Mouse (Mus musculus) adrenal gland, postnatal 25 days (tissue): ENCODE data around the gene Thtpa. TPM values are rescaled to one million over a fixed set of nuclear protein-coding genes. Genes with fewer than 3 reads are reported as not detected.

Experiments used
- DNase-seq: peaks from one replicate; pipeline ENCODE4 v3.0.0; 2021; ENCODE audit warnings: mixed read lengths
- long read RNA-seq: library from polyadenylated mRNA; stranded (forward); transcript quantifications from one replicate; pipeline ENCODE4 v2.0.0, GENCODE M21; 2021
- total RNA-seq: library from RNA; stranded (reverse); gene quantifications from 2 replicates; pipeline ENCODE4 v1.2.3, GENCODE M21; 2021

Thtpa gene
- 16.2 and 21.6 TPM in 2 replicates for total RNA-seq
- long read RNA-seq, transcript Thtpa-201 (2 exons, 2,830 nt), result major isoform, 33 of 34 reads
- long read RNA-seq, partial matches to known transcripts, result 0 of 34 reads
- long read RNA-seq, other reads (novel, unspliced or antisense), result 1 of 34 reads

DNA sequence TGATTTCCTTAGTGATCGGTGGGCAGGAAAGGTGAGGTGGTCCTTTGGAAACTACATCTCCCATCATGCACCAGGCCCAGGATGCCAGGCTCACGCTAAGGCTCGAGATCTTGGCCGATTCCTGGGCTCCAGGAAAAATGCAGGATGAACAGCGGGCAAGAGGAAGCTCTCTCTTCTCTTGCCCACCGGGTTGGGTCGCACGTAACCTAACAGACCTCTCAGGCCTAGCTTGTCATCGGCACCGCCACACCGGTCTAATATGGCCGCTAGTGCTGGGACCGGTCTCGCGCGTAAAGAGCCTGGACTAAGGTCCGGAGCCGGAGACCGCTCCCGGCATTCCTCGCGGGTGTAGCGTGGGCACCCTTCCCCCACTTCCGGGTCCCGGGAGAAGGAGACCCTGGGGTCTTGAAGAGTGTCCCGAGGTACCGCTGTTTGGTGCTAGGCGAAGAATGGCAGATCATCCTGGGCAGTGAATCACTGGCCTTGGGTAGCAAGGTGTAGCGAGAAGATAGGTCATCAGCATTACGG, at the start of gene Thtpa:
Gene Thtpa (plus strand): TSS at position 81 of the 528 bp plus-strand sequence.
- DNase-seq, result peak; percentile 82

DNA sequence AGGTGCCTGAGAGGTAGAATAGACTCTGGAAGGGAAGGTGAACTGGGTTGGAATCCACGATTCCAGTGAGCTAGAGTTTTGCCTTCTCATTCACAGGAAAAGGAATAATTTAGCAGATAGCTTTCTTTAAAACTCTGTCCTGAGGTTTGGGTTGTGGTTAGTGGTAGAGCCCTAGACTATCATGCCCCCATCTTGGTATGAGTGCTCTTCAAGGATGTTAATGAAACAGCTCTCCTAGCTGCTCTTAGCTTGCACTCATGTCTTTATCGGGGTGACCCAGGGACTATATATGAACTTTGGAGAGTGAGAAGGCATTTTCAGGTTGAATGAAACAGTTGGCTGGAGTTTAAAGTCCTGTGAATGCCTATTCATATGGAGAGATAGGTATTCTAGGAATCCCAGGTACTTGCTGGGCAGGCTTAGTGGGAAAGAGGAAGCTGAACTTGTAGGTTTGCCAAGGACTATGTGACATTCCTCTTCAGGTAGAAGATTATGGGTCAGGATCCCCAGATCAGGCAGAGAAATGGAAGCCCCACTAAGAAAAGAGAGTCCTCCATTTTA, 46.5 kb upstream of the Thtpa start:
- no peak for DNase-seq

DNA sequence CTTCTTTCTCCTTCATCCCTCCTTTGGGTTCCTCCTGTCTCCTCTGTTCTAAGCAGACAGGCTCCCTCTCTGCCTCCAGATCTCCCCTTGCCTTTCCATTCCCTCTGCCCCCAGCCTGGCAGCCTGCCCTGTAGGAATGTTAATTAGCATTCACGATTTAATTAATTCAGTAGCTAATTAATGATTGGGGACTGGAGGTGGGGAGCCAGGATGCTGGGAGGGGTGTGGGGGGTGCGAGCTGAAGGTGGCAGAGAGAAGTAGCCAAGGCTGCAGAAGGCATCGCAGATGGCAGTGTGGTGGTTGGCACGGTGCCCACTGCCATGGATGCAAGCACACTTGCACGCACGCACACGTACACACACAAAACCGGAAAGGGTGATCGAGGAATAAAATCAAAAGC, 42.1 kb upstream of the Thtpa start:
- peak; percentile 49 for DNase-seq

DNA sequence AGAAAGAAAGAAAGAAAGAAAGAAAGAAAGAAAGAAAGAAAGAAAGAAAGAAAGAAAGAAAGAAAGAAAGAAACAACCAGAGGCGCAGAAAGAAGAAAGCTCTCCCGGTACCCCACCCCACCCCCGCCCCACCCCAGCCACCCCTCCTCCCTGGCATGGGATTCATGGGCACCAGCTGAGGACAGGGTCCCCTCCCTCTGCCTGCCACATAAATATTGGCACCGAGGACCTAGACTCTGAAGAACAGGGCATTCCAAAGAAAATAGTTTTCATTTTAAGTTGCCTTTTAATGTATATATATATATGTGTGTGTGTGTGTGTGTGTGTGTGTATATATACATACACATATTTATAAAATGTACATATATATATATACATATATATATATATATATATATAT, 41.5 kb upstream of the Thtpa start:
- no peak for DNase-seq

DNA sequence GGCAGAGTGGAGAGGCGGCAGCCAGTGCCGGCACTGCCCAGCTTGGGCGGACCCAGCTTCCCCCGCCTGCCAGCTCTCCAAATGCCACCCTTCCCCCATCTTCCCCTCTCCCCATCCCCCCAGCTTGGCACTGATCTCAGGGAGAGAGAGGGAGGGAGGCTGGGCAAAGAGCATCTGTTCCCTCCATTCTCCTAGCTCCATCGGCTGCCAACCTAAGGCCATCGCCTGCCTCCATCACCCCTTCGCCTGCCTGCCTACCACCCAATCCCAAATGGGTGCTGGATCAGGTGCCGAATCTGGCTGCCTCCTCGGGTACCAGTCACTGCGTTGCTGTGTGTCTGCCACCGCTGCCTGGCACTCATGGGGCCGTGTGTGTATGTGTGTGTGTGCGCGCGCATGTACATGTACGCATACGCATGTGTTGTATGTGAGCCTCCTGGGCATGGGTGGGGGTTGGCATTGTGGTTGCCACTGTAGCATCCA, 40.8 kb upstream of the Thtpa start:
- DNase-seq, result peak; percentile 28

DNA sequence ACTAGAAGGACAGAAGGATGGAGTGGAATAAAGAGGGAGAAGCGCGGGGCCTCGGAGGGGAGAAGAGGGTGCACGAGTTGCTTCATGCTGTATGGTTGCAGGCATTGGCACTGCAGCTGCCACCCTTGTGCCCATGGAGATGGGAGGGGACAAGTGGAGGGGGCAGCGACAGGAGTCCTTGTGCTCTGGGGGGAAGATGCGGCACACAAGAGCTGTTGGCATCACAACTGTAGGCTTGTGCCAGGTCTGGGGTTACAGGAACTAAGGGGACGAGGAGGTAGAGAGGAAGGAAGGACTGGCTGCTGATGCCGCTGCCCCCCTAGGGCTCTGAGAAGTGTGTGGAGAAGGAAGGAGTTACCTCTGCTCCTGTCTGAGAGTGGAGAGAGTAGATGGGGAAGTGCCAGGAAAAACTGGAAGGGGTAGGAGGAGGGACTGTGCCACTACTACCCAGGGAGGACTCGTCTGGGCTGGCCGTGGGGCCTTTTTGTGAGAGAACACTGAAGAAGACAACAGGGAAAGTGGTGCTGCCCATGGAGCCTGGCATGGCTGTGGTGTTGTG, 40.3 kb upstream of the Thtpa start:
- no peak for DNase-seq

DNA sequence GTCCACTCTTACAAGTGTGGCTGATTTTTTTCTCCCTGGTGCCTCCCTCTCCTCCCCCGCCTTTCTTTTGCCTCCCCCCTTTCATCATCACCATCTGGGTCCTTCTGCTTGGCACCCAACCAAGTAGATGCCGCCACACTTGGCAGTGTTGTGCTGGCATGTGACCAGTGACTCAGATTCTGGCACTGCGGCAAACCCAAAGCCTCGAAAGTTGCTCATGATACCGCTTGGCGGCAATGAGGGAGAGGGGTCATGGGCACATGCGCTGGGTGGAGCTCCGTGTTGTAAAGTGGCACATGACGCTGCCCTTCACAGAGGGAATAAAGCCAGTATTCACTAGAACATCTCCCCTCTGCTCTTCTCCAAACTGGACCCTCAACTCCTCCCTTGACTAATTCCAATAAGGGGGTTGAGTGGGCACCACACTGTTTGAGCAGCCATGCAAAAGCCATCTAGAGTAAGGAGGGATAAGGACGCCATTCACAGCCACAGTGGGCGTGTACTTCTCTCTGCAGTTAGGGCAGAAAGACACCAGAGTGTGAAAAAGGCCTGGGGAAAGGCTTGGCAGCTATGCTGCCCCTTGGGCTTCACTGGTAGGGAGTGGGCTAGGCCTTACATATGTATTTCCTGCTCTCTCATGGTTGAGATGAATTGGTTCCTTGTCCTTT, 39.3 kb upstream of the Thtpa start:
- peak; percentile 86 for DNase-seq

DNA sequence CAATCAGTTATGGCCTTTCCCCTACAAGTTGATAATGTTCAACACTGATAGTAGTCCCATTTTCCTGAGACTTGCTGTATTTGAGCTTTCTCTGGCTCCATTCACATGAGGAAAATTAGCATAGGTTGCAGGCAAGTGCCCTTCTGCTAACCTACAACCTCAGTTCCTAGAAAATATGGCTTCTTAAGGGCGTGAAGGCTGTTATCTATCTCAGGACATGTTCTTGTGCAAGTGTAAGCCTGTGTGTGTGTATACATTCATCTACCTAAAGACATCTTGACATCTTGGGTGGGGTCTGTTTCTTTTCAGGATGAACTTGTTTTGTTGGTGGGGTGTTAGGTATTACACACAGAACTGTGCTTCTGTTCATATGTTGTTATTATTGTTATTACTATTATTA, 35.6 kb upstream of the Thtpa start:
- no peak for DNase-seq

DNA sequence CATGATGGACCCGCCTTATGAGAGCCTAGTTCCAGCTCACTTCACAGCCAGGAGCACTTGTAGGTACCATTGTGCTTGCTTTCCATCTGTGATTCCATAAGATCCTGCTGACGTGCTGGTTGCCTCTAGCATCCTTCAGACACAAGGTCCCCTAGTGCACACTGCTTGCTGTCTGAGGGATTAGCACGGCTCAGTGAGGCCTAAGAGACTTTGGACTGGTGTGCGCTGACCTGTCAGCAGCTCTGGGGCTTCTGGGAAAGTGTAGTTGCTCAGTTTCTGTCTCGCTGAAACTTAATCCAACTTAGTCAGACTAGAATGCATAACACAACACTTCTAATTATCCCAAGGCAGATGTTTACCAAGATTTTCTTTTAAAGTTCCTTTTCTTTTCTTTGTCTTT, 34.7 kb upstream of the Thtpa start:
- no peak for DNase-seq

DNA sequence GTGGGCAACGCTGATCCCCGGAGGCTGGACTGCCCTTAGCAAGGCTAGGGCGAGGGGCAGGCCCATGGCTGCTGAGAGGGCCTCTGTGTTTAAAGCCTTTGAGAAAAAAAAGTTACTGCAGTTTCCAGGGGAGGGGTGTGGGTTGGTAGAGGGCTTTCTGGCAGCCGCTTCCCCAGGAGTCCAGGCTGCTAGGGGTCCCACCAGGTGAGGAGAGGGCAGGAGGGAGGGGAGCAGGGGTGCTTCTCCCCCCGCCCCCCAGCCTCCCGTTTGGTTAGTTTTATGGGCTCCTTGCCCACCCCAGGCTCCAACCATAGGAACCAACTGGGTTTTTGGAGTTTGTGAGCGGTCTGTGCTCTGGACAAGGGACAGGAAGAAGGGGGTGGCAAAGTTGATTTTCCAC, 32.7 kb upstream of the Thtpa start:
- no peak for DNase-seq

DNA sequence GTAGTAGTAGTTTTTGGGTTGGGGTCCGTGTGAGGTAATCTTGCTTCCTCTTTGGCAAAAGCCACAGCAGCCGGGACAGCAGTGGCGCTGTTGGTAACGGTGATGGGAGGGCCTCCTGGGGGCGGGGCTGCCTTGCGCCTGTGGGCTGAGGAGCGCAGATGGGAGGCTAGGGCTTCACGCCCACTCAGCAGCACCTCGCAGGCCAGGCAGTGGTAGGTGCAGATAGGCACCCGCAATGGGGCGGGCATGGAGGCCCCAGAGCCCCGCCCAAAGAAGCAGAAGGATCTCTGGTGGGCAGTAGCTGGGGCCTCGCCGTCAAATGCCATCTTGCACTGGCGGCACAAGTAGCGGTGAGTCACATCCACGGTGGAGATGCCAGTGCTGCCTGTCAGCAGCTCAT, 32.0 kb upstream of the Thtpa start:
- peak; percentile 38 for DNase-seq

DNA sequence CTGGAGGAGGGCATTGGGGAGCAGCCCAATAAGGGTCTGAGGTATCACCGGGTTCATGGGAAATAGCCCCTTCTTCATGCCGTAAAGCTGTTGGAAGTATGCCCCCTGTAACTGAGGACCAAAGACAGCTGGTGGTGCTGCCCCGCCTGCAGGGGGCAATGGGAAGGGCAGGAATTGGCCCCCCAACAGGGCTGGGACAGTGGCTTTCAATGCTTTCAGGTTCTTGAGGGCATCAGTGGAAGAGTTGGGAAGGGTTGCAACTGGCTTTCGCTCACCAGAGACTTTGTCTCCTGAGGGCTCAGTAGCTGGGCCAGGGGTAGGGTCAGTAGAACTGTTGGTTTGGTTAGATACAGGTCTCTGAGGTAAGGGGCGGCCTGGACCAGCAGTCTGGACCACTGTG, 31.5 kb upstream of the Thtpa start:
- DNase-seq, result no peak

DNA sequence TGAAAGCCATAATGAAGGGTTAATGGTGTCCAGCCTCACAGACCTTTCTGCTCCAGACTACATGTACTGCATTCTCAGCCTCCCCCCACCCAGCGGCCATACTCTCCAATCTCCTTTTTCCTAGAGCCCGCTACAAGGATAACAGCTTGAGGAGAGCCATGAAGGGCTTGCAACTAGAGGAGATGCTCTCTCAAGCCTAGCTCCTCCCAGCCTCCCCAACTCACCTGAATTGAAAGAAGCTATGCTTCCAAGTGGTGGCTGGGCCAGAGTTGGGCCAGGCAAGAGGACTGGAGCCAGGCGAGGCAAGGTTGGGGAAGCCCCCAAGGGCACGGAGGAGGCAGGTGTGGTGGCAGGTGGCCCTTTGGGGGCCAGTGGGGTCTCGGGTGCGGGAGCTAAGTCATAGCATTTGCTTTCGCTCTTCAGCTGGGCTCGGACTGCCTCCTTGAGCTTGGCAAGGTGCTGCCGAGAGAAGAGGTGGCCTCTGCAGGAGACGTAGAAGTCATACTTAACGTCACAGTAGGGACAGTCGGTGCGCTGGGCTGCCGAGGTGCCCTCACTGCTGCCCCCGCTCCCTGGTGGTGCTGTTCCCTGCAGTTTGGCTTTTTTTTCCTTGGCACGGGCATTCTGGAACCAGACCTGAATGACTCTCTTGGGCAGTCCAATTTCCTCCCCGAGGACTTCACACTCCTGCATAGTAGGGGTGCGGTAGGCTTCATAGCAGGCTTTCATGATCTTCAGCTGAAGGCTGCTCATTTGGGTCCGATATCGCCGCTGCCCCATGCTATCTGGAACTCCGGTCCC, 30.8 kb upstream of the Thtpa start:
- DNase-seq, result no peak

DNA sequence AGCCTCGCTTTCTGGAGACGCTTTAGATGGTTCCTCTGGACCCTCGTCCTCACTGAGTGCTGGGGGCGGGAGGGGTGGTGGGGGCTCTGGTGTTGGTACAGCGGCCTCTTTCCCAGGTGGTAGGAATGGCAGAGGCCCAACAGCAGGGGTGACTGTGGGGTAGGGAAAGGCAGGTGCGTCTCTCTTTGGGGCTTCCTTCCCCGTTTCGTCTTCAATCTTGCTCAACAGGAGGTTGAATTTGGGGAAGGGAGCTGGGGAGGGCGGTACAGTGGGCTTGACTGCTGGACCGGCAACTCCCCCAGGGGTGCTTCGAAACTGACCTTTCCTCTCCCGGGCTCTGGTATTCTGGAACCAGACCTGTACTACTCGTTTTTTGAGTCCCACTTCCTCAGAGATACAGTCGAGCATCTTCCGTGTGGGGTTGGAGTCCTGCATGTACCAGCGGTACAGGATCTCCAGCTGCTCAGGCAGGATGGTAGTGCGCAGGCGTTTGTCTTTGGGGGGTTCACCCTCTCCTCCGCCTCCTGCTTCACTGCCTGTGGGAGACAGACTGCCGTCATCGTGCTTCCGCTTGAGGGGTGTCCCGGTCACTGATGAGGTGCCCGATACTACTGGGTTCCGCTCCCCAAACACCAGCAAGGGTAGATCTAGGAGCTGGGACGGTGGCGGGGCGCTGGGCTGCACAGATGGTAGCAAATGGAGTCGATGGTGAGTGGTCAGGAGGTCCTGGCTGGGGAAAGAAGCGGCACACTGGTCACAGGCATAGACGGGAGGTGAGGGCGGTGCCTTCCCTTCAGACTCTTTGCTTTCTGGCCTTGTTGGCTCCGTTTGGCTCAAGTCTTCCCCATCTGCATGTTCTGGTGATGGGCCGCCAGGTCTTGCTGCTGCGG, 29.9 kb upstream of the Thtpa start:
- DNase-seq, result no peak

DNA sequence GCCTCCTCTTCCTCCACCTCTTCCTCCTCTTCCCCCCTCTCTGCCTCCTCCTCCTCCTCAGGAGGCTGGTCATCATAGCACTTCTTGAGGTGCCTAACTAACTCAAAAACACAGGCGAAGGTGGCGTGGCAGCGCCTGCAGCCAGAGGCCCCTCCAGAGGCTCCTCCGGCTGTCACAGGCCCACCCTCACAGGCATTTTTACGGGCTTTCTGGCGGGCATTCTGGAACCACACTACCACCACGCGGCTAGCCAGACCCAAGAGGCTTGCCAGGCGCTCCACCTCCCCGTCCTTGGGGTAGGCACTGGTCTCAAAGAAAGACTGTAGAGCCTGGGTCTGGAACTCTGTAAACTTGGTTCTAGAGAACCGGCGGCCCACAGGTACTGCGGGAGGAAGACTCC, 29.2 kb upstream of the Thtpa start:
- no peak for DNase-seq

DNA sequence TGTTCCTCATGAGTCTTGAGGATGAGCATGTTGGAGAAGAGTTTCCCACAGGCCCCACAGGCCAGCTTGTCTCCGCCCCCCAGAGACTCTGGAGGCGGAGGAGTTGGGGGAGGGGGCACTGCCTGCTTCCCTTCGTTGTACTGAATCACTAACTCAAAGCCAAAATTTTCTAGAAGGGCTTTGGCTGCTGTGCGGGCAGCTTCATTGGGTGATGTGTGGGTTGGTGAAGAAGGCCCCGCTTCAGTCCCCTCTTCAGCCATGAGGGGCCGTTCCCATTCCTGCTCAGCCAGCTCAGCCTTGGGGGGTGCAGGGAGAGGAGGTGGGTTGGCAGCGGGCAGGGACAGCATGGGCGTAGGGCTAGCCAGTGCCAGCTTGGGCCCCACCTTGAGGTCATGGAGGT, 28.5 kb upstream of the Thtpa start:
- no peak for DNase-seq

DNA sequence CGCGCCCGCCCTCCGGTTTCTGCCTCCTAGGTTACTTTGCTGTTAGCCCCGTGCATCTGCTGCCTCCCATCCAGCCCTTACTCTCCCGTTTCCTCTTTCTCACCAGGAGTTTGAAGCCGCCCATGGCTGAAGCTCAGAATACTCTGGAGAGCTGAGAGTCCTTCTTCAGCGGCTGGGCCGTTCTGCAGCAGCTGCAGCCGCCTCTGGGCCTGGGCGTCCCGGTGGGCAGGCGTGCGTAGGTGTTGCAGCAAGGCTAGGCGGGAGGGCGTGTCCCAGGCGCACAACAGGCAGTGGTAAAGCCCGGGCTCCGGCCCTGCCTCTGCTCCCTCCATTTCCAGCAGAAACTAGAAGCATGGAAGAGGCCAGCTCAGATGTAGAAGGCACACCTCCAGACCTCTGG, 22.8 kb upstream of the Thtpa start:
- DNase-seq, result no peak

DNA sequence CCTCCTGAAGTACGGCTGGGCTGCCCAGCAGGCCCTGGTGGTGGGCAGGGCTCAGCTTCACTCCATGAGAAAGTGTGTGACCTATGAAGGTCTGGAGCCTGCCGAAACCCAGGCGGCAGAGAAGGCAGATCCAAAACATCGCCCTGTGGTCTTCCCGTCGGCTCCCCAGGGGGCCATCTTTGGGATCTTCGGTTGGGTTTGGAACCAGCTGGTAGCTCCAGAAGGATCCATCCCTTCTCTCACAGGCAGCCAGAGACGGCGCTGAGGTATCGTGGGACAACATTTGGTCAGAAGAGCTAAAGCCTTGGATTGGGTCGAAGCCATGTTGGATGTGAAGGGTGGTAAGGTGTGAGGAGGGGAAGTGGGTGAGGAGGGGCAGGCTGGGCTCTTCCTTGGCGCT, 20.2 kb upstream of the Thtpa start:
- no peak for DNase-seq

DNA sequence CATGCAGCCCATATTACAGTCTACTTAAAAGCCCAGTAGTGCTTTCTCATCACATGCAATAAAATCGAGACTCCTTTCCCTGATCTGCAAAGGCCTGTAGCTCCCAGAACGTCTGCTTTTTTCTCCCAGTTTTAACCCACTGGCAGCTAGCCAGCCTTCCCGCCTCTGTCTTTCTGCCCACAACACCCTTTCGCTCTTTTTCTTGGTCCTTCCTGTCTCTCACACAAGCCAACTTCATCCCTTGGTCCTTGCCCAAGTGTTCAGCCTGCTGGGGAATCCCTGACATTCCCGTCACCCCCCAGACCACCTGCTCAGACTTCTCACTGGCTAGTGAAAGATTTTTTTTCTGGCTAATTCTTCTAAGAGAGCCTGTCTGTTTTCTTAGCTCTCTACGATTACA, 18.4 kb upstream of the Thtpa start:
- no peak for DNase-seq

DNA sequence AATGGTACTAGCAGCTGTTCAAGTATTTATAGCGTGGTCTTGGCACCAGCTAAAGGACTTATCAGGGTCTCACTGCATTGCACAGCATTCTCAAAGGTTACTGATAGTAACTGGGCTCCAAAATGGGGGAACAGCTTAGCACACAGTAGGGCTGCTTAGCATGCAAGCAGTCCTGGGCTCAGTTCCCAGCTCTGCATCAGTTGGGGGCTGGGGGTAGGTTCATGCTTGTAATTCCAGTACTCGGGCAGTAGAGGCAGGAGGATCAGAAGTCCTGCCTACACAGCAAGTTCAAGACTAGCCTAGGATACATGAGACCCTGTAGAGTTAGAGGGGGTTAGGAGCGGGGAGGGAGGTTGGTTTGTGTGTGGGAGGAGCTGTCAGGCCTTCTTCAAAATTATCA, 17.6 kb upstream of the Thtpa start:
- no peak for DNase-seq

DNA sequence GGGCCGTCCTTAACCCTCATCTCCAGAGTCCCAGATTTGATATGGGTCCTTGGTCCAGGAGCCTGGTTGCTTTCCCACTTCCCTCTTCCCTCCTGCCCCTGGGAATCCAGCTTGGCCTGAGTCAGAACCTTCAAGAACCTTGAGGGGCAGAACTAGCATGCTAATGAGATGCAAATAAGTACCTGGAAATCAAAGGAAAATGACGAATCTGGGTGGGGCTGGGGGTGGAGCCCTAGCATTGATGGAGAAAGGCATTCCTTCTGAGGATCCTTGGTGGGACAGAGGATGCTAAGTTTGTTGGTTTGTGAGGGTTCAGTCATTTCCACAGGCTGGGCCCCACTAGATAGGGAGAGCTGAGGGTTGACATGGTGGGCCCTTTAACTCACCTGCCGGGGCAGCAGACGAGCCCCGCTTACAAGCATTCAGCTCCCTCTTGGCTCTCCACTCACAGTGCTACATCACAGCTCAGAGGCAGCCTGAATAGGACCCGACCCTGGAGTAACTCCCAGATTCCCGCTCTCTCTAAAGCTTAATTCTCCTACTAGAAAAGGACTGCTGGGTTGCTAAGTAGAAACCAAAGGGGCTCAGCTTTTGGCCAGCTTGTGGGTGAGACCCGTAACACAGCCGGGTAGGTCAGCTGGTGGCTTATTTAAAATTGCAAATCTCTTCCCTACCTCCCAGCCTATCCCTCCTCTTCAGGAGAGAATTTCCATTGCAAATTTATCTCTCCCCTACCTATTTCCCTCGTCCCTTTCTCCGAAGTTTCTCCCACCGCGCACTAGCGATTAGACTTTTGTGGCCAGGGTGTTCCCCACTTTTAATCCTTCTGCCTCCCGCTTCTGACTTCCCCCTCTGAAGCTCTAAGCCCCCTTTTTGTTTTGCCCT, 16.9 kb upstream of the Thtpa start:
- DNase-seq, result no peak
